Mouse (Mus musculus) Patski (cell line): ENCODE results near the gene Myzap. TPM values are rescaled to one million over a fixed set of nuclear protein-coding genes. Genes with fewer than 3 reads are reported as not detected.

ENCODE experiments used
- ATAC-seq: fragments of 100-300 bp; one replicate; pipeline ENCODE4 v1.8.0; 2021
- CTCF ChIA-PET: fragments of 350-600 bp; sonication (Branson Sonifier 250); formaldehyde crosslinking; loops from one replicate; lab custom pipeline; 2022; ENCODE audit warnings: inconsistent platforms; lab: Charles Lee
- POLR2A ChIA-PET: fragments of 350-600 bp; sonication (Branson Sonifier 250); formaldehyde crosslinking; loops from one replicate; lab custom pipeline; 2022; ENCODE audit warnings: antibody characterized with exemption, inconsistent platforms; lab: Charles Lee
- DNase-seq: peaks from one replicate; pipeline ENCODE4 v3.0.0-alpha.2; 2011; ENCODE audit warnings: low read depth, low spot score
- H3K27me3 ChIP-seq: fragments of 371-371 bp; one replicate; pipeline ENCODE4 v1.5.1; 2021
- CTCF ChIP-seq: fragments of 100-300 bp; IDR thresholded peaks from one replicate; pipeline ENCODE4 v1.5.1; 2021
- in situ Hi-C: fragments of 300-500 bp; cut with MboI; formaldehyde crosslinking; loops from 3 replicates; pipeline ENCODE4 v1.11.1; 2018; ENCODE audit warnings: low pct_unique_long_range_greater_than_20kb, mixed read lengths
- polyA plus RNA-seq: library from polyadenylated mRNA; unstranded; gene quantifications from one replicate; pipeline ENCODE4 v1.2.3, GENCODE M21; 2021

Gene Myzap
- polyA plus RNA-seq, 1 experiment from 2014 or later: 0.71 TPM

DNA sequence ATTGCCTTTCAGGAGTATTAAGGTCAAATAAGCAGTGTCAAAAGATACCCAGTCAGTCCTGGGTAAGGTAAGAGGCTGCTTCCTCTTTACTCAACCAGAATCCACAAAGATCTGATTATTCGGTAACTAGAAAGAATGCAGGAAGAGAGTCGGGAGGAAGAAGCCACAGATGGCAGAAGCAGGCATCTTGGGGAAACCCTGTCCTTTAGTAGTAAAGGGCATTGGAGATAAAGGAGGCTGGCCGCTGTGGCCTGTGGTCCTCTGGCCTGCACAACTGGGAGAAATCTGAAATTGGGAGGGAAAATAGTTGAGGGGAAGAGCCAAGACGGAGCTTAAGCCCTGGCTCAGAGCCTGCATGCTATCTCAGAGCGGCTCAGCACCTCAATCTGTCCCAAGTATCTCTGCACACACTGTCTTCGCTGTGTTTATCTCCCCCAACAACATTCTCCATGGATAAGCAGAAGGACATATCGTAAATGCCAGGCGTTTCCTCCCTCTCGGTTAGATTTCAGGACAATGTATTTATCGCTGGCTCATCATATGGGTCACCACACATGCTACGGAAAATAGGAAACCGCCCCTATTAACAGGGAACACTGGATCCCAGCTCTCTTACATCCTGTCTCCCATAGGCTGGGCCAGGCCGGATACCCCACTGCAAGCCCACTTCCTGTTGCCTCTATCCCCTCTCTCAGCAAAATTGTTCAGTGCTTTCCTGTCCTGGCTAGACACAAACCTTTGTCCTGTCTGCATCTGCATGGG, 14.3 kb upstream of the Myzap start:
- TF ChIP-seq CTCF: no peak
- H3K27me3 ChIP-seq: no peaks in the 10 kb centered on the region
- in situ Hi-C loops: no loop called here
- ChIA-PET POLR2A (no interaction called here), CTCF (no interaction called here)
- ATAC-seq: no peak
- no peak for DNase-seq

GRCm38 (mm10) chr9:71604914-71605635, 12.9 kb upstream of the Myzap start:
- POLR2A ChIA-PET: no interaction called here
- in situ Hi-C loops: no loop called here
- CTCF ChIA-PET: interaction anchor here (1.2 kb wide), 1 partner anchor 11 kb away, joined by 3 read pairs; no protein-coding TSS in a partner anchor
- H3K27me3 ChIP-seq: no peaks in the 10 kb centered on the region
- TF ChIP-seq CTCF: no peak
- no peak for ATAC-seq
- no peak for DNase-seq

- no peaks in the 10 kb centered on the region for H3K27me3 ChIP-seq
- no peak for TF ChIP-seq CTCF
- in situ Hi-C loops: no loop called here
- POLR2A ChIA-PET: no interaction called here
- no peak for DNase-seq
- CTCF ChIA-PET: interaction anchor here (1.1 to 1.9 kb wide), 5 partner anchors 11 to 30 kb away, joined by 3 to 6 read pairs (median 5); no protein-coding TSS in a partner anchor
- ATAC-seq: no peak
Observed at GRCm38 (mm10) chr9:71599861-71600260, 7.7 kb upstream of the Myzap start.

DNA sequence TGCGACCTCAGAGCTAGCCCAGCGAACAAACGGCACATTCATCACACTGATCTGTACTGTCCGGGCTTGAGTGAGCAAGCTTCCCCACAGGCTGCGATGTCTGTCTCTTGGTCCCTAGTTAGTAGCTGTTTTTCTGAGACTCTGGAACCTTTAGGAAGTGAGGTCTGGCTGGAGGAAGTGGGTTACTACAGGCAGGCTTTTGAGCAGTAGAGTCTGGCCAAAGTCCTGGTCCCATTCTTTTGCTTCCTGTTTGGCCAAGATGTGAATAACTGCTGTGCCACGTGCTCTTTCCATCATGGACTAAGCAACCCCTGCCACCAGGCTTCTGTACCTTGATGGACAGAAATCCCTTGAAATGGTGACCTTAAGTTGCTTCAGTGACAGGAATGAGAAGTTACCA, 4.7 kb upstream of the Myzap start:
- POLR2A ChIA-PET: no interaction called here
- no peaks in the 10 kb centered on the region for H3K27me3 ChIP-seq
- CTCF ChIA-PET: no interaction called here
- DNase-seq (no peak), ATAC-seq (no peak)
- no peak for TF ChIP-seq CTCF
- in situ Hi-C loops: no loop called here

- ChIA-PET CTCF (interaction anchor here (0.7 kb wide), 1 partner anchor 23 kb away, joined by 3 read pairs; no protein-coding TSS in a partner anchor), POLR2A (interaction anchor here (0.6 kb wide), 1 partner anchor 1107 kb away, joined by 5 read pairs; no protein-coding TSS in a partner anchor)
- DNase-seq (no peak), ATAC-seq (no peak)
- in situ Hi-C loops: no loop called here
- H3K27me3 ChIP-seq: no peaks in the 10 kb centered on the region
- no peak for TF ChIP-seq CTCF
Observed at GRCm38 (mm10) chr9:71592577-71593285, 571 bp upstream of the Myzap start.

DNA sequence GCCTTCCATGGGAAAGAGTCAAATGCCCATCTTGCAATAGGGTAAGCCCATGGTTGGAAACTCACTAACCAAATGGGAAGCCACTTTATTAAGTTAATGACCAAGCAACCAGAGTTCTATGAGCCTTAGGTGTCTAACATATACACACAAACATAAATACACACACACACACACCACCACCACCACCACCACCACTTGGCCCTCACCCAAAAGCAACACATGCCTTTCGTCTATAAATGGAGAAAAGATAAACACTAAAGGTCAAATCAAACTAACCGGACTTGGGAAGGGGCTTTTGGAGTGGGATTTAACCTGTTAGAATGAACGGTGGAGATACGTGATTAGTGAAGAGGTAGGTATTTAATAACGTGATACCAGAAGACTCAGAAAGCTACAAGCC, 1.1 kb downstream of the Myzap start:
- ChIA-PET POLR2A (no interaction called here), CTCF (no interaction called here)
- ATAC-seq (no peak), DNase-seq (no peak)
- no peak for TF ChIP-seq CTCF
- in situ Hi-C loops: no loop called here
- H3K27me3 ChIP-seq: no peaks in the 10 kb centered on the region

GRCm38 (mm10) chr9:71589771-71590170, 2.4 kb downstream of the Myzap start:
- ATAC-seq: no peak
- TF ChIP-seq CTCF: no peak
- in situ Hi-C loops: no loop called here
- ChIA-PET POLR2A (interaction anchor here (0.7 kb wide), 1 partner anchor 29 kb away, joined by 3 read pairs; no protein-coding TSS in a partner anchor), CTCF (no interaction called here)
- no peak for DNase-seq
- H3K27me3 ChIP-seq: no peaks in the 10 kb centered on the region

DNA sequence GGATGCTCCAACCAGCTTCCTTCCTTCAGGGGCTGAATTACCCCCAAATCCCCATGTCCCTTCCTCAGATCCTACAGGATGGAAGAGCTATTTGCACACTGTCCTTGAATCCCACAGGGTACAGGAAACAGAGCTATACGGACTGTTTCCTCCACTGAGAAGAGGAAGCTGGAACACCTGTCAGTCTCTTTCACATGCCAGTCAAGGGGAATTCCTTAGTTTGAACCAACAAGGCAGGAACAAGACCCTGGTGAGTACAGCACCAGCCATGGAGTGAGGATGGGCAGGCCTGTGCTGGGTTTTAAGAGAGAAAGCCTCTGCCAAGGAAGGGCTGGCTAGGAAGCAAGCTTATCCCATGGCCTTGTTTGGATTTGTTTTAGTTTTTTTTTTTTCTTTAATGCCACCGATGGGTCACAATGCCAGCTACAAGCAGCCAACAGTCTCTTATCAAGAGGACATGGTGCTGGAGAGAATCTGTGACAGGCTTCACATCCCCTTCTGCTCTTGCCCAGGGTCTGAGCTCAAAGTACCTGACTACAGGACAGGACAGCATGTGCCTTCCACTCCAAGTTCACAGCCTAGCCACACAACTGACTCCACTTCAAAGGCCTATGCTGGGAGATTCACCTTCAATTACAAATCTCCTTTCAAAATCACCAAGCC, 3.1 kb downstream of the Myzap start:
- no peak for TF ChIP-seq CTCF
- in situ Hi-C loops: no loop called here
- DNase-seq: no peak
- no peaks in the 10 kb centered on the region for H3K27me3 ChIP-seq
- ChIA-PET POLR2A (interaction anchor here (0.7 kb wide), 1 partner anchor 28 kb away, joined by 3 read pairs; no protein-coding TSS in a partner anchor), CTCF (interaction anchor here (1.2 to 1.9 kb wide), 3 partner anchors 11 to 28 kb away, joined by 3 to 6 read pairs (median 5); no protein-coding TSS in a partner anchor)
- ATAC-seq: no peak

- CTCF ChIA-PET: interaction anchor here (1.4 kb wide), 1 partner anchor 12 kb away, joined by 4 read pairs; no protein-coding TSS in a partner anchor
- no peaks in the 10 kb centered on the region for H3K27me3 ChIP-seq
- in situ Hi-C loops: no loop called here
- POLR2A ChIA-PET: no interaction called here
- no peak for TF ChIP-seq CTCF
- DNase-seq (no peak), ATAC-seq (no peak)
Observed at GRCm38 (mm10) chr9:71586408-71586807, 5.8 kb downstream of the Myzap start.

DNA sequence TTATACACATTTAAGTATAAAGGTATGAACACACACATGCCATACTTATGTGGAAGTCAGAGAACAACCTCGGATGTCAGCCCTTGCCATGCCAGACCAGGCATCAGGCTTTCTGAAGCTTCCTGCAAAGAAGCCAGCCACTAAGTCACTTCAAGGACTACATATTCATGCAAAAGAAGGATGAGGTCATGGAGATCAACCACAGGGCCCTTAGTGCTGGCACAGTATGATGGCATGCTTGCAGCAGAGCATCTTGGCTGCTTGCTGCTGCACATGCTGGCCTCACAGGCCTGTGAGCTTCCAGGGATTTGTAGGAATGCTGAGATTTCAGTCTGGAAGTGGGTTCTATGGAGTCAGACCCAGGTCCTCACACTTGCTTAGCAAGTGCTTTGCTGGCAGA, 9.4 kb downstream of the Myzap start:
- ChIA-PET CTCF (no interaction called here), POLR2A (no interaction called here)
- H3K27me3 ChIP-seq: no peaks in the 10 kb centered on the region
- no peak for TF ChIP-seq CTCF
- in situ Hi-C loops: no loop called here
- DNase-seq: no peak
- no peak for ATAC-seq
